Mouse (Mus musculus) WW6 (cell line): ENCODE data around the gene Prkn.

Experiments used
- DNase-seq: peaks from one replicate; pipeline ENCODE4 v3.0.0-alpha.2; 2013; ENCODE audit warnings: low read depth, low spot score

Prkn gene

DNA sequence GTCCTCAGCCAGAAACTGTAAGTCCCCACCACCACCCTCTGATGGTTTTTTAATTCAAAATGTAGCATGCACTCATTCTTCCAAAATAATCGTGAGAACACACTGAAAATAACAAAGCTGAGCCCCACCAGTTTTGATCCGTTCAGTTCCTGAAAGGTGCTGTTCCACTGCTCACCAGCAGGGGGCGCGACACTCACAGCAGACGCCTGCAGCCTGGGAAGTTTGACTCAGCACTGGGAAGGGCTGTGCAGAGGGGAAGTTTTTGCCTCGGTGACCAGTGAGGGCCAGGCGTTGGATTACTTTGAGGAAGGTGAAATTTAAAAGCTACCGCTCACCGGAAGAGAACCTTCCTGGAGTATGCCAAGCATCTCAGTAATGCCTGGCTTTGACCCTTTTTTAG is 1199.0 kb downstream of the Prkn start:
- no peak for DNase-seq

DNA sequence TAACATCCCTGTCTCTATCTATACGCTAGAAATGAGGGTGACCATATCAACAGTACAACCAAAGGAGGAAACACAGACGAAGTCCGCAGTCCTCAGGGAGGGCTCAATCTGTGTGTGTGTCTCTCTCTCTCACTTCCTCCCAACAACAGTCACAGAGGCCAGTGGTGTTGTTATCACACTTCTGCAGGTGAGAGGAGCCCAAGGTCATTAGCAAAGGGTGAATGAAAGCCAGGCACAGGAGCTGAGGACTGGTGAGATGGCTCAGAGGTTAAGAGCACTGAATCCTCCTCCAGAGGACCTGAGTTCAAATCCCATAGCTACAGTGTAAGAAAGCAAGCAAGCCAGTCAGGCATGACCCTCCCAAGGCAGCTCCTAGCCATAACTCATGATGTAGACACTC is 1199.7 kb downstream of the Prkn start:
- DNase-seq: no peak

DNA sequence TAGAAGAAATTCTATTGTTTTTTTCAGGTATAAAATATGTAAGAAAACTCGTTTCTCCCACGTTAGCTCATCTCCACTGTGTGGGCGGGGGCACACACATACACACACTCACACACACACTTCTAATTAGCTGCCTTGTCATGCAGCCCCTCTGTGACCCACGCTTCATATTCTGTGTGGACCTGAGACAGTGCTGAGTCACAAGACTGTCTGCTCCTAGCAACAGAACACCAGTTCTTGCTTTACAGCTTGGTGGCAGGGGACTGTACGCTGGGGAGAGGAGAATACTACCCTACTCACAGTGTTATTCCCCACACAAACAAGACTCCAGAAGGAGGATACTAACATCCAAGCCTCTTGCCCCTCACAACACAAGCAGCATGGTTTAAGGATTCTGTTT is 1200.4 kb downstream of the Prkn start:
- no peak for DNase-seq

DNA sequence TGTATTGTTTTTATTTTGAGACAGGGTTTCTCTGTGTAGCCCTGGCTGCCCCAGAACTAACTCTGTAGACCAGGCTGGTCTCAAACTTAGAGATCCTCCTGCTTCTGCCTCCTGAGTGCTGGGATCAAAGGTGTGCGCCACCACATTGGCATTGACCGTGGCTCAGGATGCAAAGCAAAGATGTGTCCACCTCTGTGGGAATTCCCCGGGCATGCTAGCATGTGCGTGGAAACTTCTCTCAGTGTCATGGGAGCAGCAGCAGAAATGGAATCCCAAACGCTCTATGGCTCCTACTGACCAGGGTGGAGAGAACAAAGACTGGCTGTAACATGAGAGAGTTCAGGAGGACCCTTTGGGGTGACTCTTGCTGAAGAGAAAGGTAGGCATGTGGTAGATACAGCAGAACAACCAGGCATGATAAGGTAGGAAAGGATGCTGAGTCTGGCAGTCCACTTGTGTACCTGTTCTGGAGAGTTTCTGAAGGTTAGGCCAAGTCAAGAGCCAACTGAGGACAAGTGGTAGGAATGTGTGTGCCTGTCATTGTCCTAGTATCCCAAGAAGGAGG is 1201.0 kb downstream of the Prkn start:
- DNase-seq: no peak

DNA sequence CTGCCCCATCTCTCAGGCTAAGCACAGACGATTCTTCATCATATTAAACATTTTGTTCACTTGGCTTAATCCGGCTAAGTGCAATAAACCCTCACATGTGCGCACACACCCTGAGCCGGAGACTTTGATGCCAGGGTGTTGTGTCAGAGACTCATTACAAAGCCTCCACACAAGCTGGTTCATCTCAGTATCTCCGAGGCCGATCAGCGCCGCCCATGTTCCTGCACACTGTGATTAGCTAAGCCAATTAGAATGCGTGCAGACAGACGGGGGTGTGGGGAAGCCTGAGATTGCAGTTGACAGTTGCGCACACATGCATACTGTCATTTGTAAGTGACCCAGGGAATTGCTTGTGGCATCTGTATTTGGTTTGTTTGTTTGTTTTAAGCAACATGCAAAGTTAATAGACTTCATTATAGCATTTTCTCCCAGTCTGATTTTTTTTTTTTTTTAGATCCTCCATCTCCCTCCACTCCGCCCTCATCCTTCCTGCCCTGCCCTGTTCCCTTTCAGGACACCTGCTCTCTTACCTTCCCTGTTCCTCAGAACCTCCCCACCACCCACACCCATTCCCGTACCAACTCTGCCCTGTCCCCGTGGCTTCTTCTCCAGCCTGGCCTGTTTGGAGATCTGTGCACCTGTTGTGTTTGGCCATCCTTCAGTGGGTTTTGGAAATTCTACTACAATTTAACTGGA is 1202.5 kb downstream of the Prkn start:
- DNase-seq: no peak

DNA sequence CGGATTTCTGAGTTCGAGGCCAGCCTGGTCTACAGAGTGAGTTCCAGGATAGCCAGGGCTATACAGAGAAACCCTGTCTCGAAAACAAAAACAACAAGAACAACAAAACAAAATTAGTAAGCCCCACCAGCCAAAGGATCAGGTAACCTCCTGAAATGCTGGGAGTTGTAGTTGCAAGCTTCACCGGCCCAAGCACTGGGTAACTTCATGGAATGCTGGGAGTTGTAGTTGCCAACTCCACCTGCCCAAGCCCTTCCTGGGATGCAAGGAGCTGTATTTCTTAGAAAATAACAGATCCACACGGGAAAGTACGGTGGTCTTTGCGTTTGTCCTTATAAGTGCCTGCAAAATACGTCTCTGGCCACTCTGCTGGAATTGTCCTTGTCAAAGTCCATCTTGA is 1204.0 kb downstream of the Prkn start:
- DNase-seq: no peak

DNA sequence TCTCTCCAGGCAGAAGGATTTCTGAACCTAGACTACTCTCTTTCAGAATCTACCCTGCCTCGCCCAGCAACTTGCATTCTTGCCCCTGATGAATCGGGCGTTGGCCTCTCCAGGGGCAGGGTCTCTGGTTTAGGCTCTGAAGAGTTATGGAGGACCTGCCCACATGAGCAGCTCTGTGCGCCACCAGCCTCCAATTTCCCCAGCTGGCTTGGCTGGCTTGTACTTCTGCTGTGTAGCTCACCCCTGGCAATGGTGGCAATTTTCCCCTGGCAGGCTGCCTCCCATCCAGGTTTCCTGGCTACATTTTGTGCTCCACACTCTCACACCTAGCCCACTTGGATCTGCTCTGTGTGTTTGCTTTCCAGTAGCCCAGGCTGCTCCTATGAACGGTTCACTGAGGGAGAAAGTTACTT is 1205.7 kb downstream of the Prkn start:
- no peak for DNase-seq

GRCm38 (mm10) chr17:12047032-12047431 is 1206.8 kb downstream of the Prkn start:
- no peak for DNase-seq

DNA sequence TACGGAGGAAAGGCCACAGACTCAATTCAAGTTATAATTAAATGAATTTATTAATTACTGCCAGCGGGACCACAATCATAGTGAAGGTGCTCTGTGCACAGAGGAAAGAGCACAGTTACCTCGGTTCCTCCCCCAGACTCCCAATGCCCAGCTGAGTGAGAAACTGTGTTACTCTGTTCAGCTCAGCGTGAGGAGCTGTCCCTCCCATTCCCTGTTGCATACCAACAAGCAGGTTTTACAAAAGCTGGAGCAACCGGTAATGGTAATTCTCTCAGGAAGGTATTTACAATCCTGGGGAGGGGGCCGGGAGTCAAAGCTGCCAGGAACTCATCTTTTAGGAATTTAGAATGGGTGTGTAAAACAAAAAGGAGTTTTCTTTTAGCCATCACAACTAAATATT is 1207.3 kb downstream of the Prkn start:
- DNase-seq: no peak

GRCm38 (mm10) chr17:12048695-12049490 is 1208.7 kb downstream of the Prkn start:
- no peak for DNase-seq

DNA sequence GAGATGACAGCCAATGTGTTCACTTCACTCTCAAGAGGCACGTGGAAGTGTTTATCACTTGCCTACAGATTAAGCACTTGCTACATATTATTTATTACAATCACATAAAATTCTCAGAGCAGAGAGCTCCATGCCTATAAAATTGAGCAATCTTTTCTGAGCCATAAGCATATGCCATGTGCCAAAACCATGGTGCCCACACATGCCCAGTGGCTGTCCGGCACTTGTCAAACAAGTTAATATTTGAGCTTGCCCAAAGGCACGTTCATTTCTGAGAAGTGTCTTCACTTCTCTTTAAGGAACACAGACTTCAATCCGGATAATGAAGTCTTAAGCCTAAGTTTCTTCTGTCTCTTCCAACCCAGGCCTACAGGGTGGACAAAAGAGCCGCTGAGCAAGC is 1210.1 kb downstream of the Prkn start:
- DNase-seq: no peak

GRCm38 (mm10) chr17:12051031-12051430 is 1210.8 kb downstream of the Prkn start:
- no peak for DNase-seq

DNA sequence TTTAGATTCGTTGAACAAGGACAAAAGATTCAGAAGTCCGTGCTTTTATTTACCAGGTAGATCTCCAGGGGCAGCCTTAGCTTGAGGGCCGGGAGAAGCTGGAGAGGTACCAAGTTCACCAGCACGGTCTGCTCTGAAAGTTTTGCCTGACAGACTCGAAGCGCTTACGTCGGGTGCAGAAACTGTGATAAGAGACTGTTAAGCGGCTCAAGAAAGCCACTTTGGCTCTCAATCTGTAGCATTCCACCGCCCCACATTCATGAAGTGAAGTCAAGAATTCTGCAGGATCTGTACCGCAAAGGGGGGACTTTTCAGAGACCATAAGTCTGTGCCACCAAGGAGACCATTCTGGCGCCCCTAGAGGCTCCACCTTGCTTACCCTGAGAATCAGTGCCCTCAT is 1212.5 kb downstream of the Prkn start:
- DNase-seq: no peak

- DNase-seq: no peak
Observed at GRCm38 (mm10) chr17:12059041-12059440, 1218.9 kb downstream of the Prkn start.

- no peak for DNase-seq
Observed at GRCm38 (mm10) chr17:12061381-12061780, 1221.2 kb downstream of the Prkn start.

DNA sequence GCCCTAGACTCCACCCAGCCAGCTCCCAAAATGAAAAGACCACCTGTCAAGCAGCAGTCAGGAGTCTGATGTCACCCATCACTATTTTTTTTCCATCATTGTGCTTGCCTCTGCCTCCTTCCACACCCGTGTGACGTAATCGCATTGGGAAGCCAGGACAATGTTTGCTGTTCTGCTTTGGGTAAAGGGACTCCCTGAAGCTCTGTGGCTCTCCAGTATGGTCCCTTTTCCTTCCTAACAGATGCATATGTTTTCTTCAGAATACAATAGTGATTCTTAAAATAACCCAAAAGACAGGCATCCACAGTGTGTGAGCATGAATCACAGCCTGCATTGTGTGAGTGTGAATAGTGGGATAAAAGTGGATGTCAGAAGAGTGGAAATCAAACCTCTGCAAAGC is 1222.7 kb downstream of the Prkn start:
- no peak for DNase-seq

DNA sequence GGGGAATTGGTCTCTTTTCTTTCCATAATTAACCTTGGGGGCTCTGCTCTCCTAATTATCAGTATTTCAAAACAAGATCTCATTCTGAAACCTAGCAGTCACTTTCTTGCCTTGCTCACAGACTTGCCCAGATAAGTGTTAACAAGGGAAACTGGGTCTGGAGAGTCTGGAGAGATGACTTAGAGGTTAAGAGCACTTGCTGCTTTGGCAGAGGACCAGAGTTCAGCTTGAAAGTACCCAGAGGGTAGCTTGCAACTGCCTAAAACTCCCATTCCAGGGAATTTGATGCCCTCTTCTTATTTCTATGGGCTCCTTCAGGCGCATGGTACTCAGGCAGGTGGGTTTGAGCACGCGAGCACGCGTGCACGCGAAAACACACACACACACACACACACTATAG is 1223.3 kb downstream of the Prkn start:
- DNase-seq: no peak

DNA sequence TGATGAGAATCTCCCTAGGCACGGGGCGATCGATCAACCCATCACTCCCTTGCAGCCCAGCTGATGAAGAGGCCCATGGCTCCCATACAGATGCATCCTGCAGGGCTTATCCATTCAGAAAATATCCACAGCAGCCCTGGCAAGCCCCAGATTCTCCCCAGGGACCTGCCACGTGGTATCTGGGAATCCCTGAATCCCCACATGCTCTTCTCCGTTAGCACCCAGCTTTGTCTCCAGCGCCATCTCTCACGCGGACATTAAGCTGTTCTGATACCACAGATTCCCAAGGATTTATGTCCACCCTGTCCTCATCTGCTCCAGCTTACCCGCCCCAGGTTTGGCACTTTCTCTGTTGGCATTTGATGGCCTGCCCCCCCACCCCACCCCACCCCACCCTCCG is 1225.9 kb downstream of the Prkn start:
- no peak for DNase-seq

DNA sequence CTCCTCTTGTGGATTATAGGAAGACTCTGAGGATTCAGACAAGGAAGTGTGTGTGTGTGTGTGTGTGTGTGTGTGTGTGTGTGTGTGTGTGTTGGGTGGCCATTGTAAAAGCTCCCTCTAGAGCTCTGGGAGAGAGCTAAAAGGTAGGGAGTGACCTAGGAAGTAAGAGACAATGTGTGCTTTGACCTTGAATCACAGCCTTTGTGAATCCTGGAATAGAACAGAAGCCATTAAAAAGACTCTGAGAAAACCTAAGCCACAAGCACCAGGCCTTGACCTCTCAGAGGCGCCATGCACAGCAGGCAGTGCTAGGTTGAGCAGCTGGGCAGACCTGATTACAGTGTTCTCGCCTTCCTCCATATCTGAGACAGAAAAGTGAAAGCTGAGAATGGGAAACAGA is 1236.6 kb downstream of the Prkn start:
- no peak for DNase-seq

DNA sequence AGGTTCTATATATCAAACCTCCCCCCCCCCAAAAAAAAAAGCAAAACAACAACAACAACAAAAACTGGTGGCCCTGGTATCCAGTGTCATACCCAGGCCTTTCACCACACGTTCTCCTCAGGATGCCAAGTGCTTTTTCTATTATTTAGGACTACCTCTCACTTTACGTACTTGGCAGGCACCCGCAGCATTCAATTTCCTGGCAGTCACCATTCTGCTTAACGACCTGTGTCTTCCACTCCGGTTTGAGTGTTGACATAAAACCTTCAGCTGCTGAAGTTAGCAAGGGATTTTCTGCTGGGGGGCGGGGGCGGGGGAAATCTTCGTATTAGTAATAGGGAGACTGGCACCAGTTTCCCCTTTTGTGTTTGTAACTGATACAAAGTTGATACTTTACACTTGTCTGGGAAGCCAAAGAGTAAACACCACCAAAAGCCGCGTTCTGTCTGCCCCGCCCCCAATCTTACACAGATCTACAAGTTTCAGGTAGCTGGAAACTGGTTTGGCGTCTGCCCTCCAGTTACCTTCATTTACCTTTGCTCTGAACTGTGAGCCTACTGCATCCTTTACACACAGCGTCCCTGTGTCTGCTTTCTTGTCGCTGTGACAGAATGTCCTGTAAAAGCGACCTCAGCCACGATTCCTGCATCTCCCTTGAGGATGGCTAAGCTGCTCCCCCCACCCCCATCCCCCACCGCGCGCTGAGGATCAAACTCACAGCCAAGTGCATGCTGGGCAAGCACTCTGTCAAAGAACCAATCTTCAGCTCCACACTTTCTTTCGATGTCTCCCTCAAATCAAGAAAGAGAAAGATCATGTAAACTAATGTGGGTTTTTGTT is 1240.7 kb downstream of the Prkn start:
- DNase-seq: no peak

GRCm38 (mm10) chr17:12082201-12082600 is 1242.0 kb downstream of the Prkn start:
- no peak for DNase-seq

DNA sequence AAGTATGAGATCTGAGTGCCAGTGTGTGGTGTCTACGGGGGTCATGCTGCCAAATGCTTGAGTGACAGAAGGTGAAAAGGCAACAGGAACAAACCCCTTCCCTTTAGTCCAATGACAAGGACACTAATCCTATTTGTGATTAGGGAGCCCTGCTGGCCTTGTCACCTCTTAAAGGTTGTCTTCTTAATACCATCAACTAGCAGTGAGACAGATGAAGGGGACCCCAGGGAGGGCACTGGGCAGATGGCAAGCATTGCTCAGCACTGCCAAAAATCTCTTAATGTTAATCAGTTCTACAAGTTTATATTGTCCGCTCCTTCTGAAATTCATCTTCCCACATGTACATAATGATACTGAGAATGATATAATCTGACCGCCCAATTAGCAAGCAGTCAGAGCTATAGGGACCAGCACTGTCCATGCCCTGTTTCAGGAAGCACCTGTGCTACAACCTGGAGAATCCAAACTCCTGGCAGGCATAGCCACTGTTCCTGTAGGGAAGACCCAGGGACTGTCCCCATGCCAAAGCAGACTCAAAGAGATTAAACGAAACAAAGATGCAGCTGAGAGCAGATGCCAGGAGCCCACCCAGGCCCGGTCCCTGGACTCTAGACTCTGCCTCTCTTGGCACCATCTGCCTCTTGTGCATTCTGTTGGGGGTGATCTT is 1250.2 kb downstream of the Prkn start:
- DNase-seq: no peak
